Mouse (Mus musculus): ENCODE results near the gene Gyg.

The Gyg gene

DNA sequence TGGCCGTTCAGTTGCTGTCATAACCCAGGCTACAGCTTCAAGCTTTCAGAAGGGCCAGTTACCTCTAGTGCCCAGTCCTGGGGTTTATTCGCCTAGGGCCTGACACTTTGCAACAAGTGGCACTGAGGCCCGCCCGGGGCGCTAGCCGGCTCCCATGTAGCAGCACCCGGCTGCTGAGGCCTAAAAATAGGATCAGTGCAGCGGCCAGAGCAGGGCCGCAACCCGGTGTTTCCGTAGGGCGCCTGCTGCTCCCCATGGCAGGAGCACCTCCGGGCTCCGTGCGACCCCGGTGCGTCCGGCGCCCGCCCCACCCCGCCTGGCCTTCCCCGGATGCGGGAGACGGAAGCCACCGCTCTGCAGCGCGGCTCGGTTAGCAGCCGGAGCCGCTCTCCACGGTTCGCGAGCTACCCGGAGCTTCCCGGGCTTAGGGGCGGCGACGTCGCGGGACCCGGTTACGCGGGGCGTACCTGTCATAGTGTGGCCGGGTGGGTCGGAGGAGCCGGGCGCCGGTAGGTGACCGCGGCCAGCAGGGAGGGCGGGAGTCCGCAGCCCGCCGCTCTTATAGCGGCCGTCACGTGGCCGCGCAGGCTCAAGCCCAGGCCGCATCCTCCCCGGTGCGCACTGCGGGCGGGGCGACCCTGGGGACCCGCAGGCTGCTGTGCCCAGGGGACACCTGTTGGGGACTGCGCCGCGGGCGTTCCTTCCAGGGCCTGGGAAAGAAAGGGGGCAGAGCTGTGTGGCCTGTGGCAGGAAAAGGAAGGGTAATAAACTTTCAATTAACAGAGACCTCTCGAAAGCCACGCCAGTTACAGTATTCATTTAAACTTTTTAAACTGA is at the start of gene Gyg:
Gene Gyg (minus strand): TSS at position 787 of the 837 bp plus-strand sequence.
- DNase-seq (ENCODE audit: low spot score), result peak; percentile 27

DNA sequence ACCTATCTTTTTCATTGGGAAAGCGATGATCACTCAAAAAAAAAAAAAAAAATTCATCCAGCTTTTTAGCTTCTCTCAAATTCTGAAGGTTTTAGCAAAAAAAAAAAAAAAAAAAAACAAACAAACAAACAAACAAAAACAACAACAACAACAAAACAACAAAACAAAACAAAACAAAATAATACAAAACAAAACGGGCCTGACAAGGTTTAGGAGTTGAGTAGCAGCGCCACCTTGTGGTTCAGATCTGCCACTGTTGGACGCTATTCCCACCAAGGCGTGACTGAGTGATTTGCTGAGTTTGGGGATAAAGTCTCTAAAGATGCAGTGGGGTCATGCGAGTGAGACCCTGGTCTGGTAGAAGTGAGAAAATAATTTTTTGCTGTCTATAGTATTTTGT is 43.8 kb upstream of the Gyg start:
- peak; percentile 7 for DNase-seq (ENCODE audit: low spot score)

DNA sequence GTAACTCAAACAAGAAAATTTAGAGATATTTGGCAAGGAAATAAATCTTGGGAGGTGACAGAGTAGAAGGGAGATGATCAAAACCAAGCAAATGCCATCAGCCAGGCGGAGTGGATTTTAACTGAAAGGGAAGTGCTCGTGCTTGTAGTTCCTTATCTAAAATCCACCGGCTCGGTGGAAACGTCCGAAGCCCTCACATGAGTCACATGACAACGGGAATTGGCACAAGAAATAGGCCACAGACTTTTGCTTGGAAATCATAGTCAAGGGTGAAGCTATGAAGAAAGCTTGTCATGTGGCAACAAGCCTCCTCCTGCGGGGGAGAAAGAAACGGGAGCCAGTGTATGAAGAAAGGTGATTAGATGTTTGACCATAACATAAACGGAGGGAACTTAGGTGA is 42.8 kb upstream of the Gyg start:
- DNase-seq (ENCODE audit: low spot score), result no peak

DNA sequence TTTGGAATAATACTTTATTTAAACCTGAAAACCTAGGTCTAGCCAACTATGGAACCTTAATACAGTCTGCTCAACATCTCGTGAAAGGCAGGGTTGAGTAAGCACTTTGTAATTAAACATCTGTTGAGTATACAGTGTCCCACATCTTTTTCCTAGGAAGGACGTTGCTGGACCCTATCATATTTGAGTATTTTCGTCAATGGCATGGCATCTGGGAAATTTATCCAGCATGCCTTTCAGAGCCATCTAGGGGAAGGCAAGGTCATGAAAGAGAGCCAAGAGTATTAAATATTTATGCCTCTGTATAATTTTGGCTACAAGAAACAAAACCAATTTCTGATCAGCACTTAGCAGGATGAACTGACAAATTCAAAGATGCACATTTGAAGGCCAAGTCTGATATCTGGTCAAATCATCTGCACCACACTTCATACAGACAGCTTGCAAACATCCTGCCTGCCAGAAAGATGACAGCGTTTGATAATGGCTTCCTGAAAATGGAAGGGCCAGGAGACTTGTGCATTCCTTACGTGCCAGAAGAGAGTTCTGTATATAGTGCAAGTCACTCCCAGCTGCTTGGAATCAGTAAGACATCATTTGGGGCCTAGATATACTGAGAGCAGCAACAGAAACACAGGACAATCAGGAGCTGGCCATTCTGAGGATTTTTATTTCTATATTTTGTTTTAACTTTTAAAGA is 34.0 kb upstream of the Gyg start:
- DNase-seq (ENCODE audit: low spot score), result no peak

DNA sequence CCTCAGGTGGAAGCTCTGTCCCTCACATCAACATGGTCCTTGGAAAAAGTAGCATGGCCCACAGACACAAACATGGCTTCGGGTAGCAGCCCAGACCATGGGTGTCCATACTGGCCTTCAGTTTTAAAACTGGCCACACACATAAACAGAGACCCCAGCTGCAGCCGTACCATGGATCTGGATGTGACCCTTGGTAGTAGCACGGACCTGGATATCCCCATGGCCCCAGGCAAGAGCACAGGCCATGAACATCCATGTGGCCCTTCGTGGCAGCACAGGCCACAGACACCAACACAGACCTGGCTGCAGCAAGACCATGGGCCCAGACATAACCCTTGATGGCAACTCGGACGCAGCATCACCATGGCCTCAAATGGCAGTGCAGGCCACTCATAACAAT is 17.3 kb upstream of the Gyg start:
- no peak for DNase-seq (ENCODE audit: low spot score)

DNA sequence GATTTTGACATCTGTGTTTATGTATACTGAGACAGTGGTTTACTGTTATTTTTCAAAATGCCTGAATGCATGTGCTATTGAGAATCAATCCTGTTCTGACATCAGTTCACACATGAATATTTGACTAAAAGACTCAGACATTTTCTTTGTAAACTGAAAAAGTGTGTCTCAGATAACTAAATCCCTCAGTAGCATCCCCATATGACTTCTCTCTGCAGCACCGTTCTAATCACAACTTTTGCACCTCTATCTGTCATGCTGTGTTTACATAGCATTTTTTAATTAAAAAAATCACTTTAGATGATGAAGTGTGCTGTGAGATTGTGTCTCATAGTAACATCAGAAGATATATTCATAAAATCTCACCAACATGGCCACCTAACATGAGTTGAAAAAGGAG is 12.4 kb upstream of the Gyg start:
- no peak for DNase-seq (ENCODE audit: low spot score)

DNA sequence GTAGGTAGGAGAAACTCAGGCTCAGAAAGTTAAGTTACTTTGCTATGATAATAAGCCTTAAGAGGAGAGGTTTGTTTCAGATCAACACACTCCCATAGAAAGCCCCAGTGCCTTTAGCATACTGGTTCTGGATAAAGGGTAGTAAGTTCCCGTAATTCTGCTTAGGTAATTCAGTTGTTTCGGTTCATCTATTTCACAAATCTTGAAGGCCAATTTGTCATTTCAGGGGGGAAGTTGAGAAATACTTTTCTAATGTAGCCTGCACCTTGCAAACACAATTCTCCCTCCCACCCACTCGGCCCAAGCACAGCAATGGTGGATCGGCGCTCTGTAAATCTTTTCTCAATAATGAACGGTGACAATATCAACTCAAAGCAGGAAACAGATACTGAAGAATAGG is 359 bp upstream of the Gyg start:
- no peak for DNase-seq (ENCODE audit: low spot score)

DNA sequence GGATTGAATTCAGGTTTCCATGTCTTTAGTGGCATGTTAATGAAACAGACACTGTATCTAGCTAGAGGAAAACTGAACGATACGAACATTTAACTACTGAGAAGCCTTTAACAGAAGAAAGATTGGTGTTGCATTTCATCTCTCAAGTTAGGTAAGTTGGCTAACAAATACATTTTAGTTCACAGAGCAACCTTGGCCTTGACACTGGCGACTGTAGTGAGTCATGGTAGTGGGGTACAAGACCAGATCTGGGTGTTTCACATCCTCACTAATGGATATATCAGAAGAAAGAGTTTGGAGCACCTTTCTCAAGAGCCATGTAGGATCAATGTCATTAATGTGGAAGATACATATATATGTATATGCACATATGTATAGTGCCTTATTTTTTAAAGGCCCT is 3.5 kb downstream of the Gyg start:
- DNase-seq (ENCODE audit: low spot score), result no peak

DNA sequence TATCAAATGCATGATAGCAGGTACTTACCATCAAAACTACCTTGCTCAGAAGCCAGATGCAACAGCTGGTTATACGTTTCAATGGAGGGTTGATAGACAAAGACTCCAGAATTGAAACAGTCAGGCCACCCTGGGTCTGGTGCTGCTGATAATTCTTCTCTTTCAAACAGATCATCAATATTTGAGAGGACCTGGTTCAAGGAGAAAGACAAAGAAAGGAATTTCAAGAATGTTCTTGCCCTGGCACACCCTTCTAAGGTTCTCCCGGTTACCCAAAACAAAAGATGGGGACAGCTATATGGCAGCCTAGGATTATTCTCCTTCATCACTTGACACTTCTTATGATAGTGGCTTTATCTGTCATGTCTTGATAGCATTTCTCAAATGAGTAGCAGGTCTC is 4.6 kb downstream of the Gyg start:
- no peak for DNase-seq (ENCODE audit: low spot score)

DNA sequence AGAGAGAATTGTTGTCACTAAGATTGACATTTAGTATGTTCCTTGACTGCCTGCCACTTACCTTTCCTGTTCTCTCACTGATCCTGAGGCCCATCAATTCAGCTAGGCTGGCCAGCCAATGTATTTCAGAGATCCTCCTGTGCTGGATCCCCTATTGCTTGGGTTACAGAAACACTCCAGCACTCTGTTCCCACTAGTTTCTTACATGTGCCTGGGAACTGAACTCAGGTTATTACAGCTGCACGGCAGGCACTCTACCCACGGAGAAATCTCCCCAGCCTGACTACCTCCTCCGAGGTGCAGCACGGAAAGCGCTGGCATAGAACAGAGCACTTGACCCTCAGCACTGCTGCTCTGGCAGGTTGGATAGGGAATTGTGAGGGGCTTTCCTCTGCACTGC is 7.5 kb downstream of the Gyg start:
- DNase-seq (ENCODE audit: low spot score), result no peak

DNA sequence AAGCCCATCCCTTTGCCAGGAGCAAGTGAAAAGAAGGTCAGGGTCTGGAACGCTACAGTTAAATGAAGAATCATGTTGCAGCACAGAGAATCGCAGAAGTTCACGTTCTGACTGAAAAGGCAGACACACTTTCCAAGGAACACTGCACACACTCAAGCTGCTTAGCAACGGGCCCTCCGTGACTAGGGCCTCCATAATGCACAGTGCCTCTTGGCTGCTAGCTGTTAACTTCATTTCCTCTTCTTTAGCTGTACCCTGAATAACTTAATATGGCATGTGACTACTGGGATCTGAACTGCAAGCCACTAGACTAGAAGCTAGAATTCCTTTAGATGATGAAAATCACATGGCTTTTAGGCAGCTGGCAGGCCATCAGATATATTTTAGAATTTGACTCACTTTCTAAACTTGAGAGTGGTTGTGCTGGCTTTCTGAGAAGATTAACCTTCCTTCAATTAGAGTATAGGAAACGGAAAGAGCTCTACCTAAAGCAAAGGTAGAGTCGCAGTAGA is 8.2 kb downstream of the Gyg start:
- no peak for DNase-seq (ENCODE audit: low spot score)

DNA sequence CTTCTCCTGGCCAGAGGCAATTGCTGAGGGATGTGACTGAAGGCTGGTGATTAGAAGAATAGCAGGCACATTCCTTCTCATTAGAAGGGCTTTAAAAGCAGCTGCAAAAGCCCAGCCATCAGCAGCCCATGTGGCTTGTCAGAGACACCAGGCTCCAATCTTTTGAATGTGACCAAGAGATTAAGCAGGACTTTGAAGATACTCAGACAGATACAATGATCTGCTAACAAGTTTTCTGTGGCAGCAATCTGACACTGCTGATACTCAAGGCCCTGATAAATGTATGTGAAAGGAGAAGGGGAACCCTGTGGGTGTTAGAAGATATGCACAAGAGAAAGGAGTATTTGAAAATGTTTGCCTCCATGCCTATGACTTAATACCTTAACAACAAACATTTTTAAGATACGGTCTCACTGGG is 9.4 kb downstream of the Gyg start:
- DNase-seq (ENCODE audit: low spot score), result no peak

DNA sequence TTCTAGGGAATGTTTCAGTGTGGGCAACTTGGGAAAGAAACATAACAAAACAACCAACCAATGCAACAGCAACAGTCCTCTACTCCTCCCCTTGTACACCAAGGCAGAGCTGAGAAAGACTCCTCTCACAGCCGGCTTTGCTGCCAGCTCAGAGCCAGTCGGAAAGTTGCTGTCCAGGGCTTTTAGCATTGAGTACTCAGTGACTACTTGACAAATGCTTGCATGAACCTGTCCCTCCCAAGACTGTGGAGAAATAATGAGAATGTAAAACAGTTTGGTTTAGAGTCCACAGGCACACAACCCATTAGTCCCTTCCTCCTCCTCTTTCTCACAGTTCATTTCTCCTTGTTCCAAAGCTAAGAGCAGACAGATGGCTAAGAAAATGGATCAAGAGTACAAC is 10.7 kb downstream of the Gyg start:
- DNase-seq (ENCODE audit: low spot score), result no peak

DNA sequence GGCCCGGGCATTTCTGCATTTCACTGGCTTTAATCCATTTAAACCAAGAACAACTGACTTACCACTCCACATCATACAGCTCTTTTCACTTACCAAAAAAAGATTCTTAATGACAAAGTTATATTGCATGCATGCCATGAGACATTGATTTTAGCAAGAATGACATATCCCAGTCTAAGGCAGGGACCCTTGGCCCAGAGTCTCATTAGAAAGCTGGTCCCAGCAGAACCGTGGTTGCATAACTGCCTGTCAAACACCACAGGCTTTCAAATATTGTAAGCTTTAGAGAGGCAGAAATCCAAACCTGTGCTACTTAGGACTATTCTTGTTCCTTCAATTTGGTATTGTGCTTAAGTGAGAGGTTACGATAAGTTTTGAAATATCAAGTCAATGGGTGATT is 11.4 kb downstream of the Gyg start:
- DNase-seq (ENCODE audit: low spot score), result no peak

DNA sequence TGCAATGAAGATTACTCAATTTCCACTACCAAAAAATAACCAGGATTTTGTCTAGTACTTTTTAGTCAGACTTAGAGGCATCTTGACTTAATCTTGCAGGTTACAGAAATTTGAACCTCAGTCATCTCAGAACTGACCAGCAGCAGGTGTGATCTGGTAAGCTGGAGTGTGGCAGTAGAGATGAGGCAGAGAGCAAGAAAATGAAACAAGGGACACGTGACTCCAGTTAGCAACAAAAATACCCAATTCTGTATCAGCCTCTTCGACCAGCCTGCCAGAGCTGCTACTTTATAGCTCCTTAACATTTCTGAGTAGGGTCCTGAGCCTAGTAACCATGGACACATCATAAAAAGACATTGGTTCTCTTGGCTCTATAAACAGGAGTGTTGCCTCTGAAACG is 12.5 kb downstream of the Gyg start:
- DNase-seq (ENCODE audit: low spot score), result no peak

DNA sequence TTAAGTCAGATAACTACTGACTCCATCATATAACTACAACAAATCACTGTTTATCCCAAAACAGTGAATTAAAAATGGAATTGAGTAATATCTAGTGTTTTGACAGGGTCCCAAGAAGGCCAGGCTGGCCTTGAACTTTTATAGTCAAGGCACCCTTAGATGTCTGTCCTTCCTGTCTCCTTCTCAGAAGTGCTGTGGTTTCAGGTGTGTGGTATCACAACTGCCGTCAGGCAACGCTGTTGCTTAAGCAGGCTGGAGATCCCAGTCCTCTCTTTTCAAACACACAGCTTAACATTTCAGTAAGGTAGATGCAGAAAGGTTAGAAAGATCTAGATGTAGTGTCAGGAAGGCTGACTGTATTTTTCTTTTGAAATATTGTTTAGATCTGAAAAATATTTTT is 13.0 kb downstream of the Gyg start:
- DNase-seq (ENCODE audit: low spot score), result no peak

DNA sequence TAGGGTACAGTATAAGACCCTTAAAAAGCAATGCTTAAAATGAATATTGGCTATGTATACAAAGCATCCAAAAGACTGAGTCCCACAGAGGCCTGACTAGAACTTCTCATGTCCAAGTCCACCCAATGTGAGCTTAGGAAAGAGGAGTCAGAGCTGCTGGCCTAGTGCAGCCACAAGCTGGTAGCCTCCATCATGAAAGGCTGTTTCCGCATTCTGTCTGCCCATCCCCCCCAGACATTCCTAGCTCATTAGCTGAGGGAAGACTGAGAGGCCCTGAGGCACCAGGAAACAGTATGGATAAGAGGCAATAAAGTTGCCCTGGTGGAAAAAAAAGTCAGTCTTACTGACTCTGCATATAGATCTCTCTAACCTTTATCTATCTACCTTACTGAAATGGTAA is 13.4 kb downstream of the Gyg start:
- DNase-seq (ENCODE audit: low spot score), result no peak

DNA sequence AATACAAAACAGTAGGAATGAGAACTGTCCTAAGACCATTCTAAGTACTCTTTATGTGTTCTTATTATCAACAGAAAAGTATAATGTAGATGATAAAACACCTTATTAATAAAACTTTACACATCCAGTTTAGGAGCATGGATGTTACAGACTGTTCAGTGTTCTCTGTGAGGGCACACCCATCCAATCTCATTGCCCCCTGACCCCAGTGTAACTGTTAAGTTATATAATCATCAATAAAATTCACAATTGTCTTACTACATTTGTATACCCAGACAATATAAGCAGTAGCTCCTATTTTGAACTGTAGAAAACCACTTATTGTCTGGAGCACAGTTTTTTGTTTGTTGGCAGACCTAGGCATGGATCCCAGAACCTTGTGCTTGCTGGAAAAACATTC is 13.9 kb downstream of the Gyg start:
- DNase-seq (ENCODE audit: low spot score), result no peak

DNA sequence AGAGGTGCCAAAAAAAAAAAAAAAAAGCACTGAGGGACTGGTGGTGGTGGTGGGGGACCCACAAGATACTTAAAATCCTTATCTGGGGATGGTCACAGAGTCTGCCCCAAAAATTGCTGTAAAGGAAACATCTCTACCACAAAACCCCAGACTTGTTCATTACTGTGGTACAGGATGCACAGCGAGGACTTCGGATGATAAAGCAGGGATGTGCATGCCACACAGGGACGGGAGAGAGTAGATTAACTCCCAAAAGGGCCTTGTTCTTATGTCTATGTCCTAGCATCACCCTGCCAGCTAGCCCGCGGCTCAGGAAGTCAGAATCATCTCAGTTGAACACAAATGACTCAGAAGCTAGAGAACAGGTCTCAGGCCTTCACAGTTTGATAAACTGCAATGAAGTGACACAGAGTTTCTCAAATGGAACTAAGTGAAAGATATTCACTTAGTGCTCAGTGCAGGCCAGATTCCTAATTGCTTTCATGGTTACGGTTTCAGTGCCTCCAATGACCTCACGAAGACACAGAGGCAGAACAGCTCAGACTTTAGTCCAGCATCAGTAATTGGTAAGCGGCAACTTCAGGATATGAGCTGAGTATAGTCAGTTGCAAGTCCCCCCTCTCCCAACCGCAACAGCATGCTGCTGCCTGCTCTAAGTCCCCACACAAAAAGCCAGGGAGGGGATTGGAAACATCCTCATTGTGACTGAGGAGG is 18.1 kb downstream of the Gyg start:
- DNase-seq (ENCODE audit: low spot score), result no peak

DNA sequence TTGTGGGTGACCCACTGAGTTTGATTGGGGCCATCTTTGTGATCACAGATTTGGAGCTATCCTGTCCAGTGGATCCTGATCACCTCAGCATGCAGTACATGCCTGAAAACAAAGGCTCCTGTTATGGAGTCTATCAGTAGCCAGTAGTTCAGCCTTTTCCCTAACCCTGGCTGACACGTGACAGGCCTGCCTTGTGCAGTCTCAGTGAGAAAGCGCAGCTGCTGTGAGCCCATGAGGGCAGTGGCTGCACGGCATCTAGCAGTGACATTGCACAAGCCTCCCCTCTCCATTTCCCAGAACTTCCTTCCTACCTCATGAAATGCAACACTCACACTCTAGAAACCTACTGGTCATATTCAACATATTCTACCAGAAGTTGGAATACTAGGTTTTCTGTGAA is 20.6 kb downstream of the Gyg start:
- no peak for DNase-seq (ENCODE audit: low spot score)

DNA sequence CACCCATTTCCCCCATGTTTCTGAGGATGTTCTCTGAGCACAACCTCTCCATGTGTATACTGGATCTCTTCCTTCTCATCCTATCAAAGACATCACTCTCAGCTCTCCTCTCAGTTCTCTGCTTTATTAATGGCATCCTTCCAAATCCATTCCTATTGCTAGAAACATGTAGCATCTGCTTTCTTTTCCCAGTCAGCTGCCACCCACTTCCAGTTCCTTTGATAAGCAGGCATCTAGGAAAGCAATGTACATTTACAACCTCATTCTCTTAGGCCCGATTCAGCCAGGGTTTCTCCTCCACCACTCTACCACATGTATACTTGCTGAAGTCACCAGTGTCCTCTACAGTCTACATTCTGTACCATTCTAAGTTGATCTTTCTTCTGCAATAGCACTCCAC is 21.4 kb downstream of the Gyg start:
- DNase-seq (ENCODE audit: low spot score), result no peak

DNA sequence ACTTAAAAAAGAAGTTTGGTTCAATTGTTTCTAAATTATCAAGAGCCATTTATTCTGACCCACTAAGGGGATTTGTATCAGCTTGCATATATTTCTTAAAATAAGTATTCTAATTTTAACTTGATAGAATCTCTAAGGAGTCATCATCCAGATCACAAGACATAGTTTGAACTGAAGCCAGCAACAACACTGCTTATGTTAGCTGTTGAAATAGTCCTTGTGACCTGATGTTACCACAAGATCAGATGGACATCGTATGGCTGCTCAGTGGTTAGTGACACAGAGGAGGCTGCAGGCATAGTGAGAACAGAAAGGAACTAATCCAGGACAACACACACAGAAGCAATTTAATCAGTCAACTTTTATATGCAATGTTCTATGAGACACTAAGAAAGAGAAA is 22.4 kb downstream of the Gyg start:
- DNase-seq (ENCODE audit: low spot score), result no peak

DNA sequence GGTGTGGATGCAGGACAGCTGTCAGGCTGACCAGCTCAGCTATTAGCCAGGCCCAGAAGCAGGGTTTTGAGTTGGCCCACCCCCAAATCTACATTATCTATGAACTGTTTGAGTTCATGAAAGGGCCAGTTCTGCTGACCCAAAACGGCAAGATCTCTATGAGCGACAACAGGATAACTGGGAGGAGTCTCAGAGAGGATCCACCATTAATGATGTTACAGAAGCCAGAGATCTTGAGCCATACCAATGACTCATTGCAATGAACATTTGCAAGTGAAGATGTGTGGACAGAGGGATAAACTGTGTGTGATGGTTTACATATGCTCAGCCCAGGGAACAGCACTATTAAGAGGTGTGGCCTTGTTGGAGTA is 23.8 kb downstream of the Gyg start:
- no peak for DNase-seq (ENCODE audit: low spot score)

Data from ovary, postnatal 10 days (tissue).